Mouse (Mus musculus): Measurements from ENCODE around the gene Map2k4.

Map2k4 gene

GRCm38 (mm10) chr11:65773946-65774656 is 14.0 kb downstream of the Map2k4 start:
- no peak for DNase-seq (ENCODE audit: low spot score in 2 of 2)

- no peak for DNase-seq (ENCODE audit: low spot score in 2 of 2)
Measured at GRCm38 (mm10) chr11:65773535-65773934, 14.6 kb downstream of the Map2k4 start.

- no peak for DNase-seq (ENCODE audit: low spot score in 2 of 2)
Measured at GRCm38 (mm10) chr11:65771546-65771945, 16.6 kb downstream of the Map2k4 start.

GRCm38 (mm10) chr11:65769990-65770389 is 18.1 kb downstream of the Map2k4 start:
- DNase-seq (ENCODE audit: low spot score in 2 of 2) = no peak

GRCm38 (mm10) chr11:65768445-65768844 is 19.7 kb downstream of the Map2k4 start:
- no peak for DNase-seq (ENCODE audit: low spot score in 2 of 2)

- no peak for DNase-seq (ENCODE audit: low spot score in 2 of 2)
Measured at GRCm38 (mm10) chr11:65760912-65761311, 27.2 kb downstream of the Map2k4 start.

- DNase-seq (ENCODE audit: low spot score in 2 of 2) = no peak
Measured at GRCm38 (mm10) chr11:65759350-65759749, 28.7 kb downstream of the Map2k4 start.

- no peak for DNase-seq (ENCODE audit: low spot score in 2 of 2)
Measured at GRCm38 (mm10) chr11:65754161-65754560, 33.9 kb downstream of the Map2k4 start.

GRCm38 (mm10) chr11:65753593-65753992 is 34.5 kb downstream of the Map2k4 start:
- no peak for DNase-seq (ENCODE audit: low spot score in 2 of 2)

- DNase-seq (ENCODE audit: low spot score in 2 of 2) = no peak
Measured at GRCm38 (mm10) chr11:65750546-65750945, 37.6 kb downstream of the Map2k4 start.

- DNase-seq (ENCODE audit: low spot score in 2 of 2) = no peak
Measured at GRCm38 (mm10) chr11:65747433-65747832, 40.7 kb downstream of the Map2k4 start.

- DNase-seq (ENCODE audit: low spot score in 2 of 2) = no peak
Measured at GRCm38 (mm10) chr11:65745707-65746333, 42.3 kb downstream of the Map2k4 start.

- DNase-seq (ENCODE audit: low spot score in 2 of 2) = no peak
Measured at GRCm38 (mm10) chr11:65743866-65744265, 44.2 kb downstream of the Map2k4 start.

- no peak for DNase-seq (ENCODE audit: low spot score in 2 of 2)
Measured at GRCm38 (mm10) chr11:65740811-65741210, 47.3 kb downstream of the Map2k4 start.

GRCm38 (mm10) chr11:65740390-65740789 is 47.7 kb downstream of the Map2k4 start:
- DNase-seq (ENCODE audit: low spot score in 2 of 2) = no peak

GRCm38 (mm10) chr11:65739880-65740279 is 48.2 kb downstream of the Map2k4 start:
- DNase-seq (ENCODE audit: low spot score in 2 of 2) = no peak

- no peak for DNase-seq (ENCODE audit: low spot score in 2 of 2)
Measured at GRCm38 (mm10) chr11:65734656-65735055, 53.4 kb downstream of the Map2k4 start.

GRCm38 (mm10) chr11:65729623-65730217 is 58.4 kb downstream of the Map2k4 start:
- DNase-seq (ENCODE audit: low spot score in 2 of 2) = no peak

- no peak for DNase-seq (ENCODE audit: low spot score in 2 of 2)
Measured at GRCm38 (mm10) chr11:65728906-65729305, 59.2 kb downstream of the Map2k4 start.

- DNase-seq (ENCODE audit: low spot score in 2 of 2) = no peak
Measured at GRCm38 (mm10) chr11:65723715-65724114, 64.4 kb downstream of the Map2k4 start.

GRCm38 (mm10) chr11:65721615-65722014 is 66.5 kb downstream of the Map2k4 start:
- DNase-seq (ENCODE audit: low spot score in 2 of 2) = no peak

- no peak for DNase-seq (ENCODE audit: low spot score in 2 of 2)
Measured at GRCm38 (mm10) chr11:65719960-65720359, 68.1 kb downstream of the Map2k4 start.

GRCm38 (mm10) chr11:65713830-65714229 is 74.3 kb downstream of the Map2k4 start:
- no peak for DNase-seq (ENCODE audit: low spot score in 2 of 2)

Measured in spleen, postnatal 10 days (tissue).